Mouse (Mus musculus) pancreas, adult 10 weeks (tissue): Measurements from ENCODE around the gene Tmprss4. TPM values are rescaled to one million over a fixed set of nuclear protein-coding genes. Genes with fewer than 3 reads are reported as not detected.

ENCODE experiments used
- polyA plus RNA-seq: library from polyadenylated mRNA; stranded (reverse); fragments of 350-450 nt; fragmentation: Illumina TruSeq; extraction: RNeasy Lipid Tissue Mini Kit (QIAGEN cat#74804); gene quantifications from one replicate; pipeline ENCODE4 v1.2.3, GENCODE M21; 2015; ENCODE audit warnings: low read depth, low replicate concordance; ENCODE audit not compliant: insufficient read depth

The Tmprss4 gene
- polyA plus RNA-seq, result 5.5 TPM

GRCm38 (mm10) chr9:45203797-45204410 lies at the start of gene Tmprss4:
TSS of gene Tmprss4 (minus strand) at chr9:45204092.

GRCm38 (mm10) chr9:45181770-45182169 lies 22.1 kb downstream of the Tmprss4 start, which contains the start of gene BC049352:
TSS of gene BC049352 (plus strand) at chr9:45182007.

GRCm38 (mm10) chr9:45138191-45139032 lies 65.5 kb downstream of the Tmprss4 start, which contains the start of gene Scn4b:
TSS of gene Scn4b (plus strand) at chr9:45138395.

Other genes starting within 250 kb of the Tmprss4 start
- 13.2 TPM for gene Ube4a, start 238.5 kb downstream of the Tmprss4 start, polyA plus RNA-seq
- not detected for gene Cd3g, start 223.7 kb downstream of the Tmprss4 start, polyA plus RNA-seq
- 0.52 TPM for gene Cd3d, start 222.3 kb downstream of the Tmprss4 start, polyA plus RNA-seq
- not detected for gene Cd3e, start 194.5 kb downstream of the Tmprss4 start, polyA plus RNA-seq
- 3.2 TPM for gene Mpzl2, start 164.3 kb downstream of the Tmprss4 start, polyA plus RNA-seq
- gene Mpzl3, start 148.9 kb downstream of the Tmprss4 start, polyA plus RNA-seq, result 1.1 TPM
- gene Jaml, start 124.9 kb downstream of the Tmprss4 start, polyA plus RNA-seq, result 0.33 TPM
- gene Scn2b, start 86.3 kb downstream of the Tmprss4 start, polyA plus RNA-seq, result 0.22 TPM
- 1.3 TPM for gene Scn4b, start 65.7 kb downstream of the Tmprss4 start, polyA plus RNA-seq
- not detected for gene BC049352, start 22.1 kb downstream of the Tmprss4 start, polyA plus RNA-seq
- 2.0 TPM for gene Il10ra, start 65.1 kb upstream of the Tmprss4 start, polyA plus RNA-seq
- gene Tmprss13, start 115.0 kb upstream of the Tmprss4 start, polyA plus RNA-seq, result not detected
- gene Fxyd6, start 166.1 kb upstream of the Tmprss4 start, polyA plus RNA-seq, result 21.1 TPM
- 1.3 TPM for gene Fxyd2, start 195.6 kb upstream of the Tmprss4 start, polyA plus RNA-seq
- gene Dscaml1, start 222.5 kb upstream of the Tmprss4 start, polyA plus RNA-seq, result not detected